Mouse (Mus musculus) kidney, adult 2 months (tissue): ENCODE data around the gene Ctdspl.

ENCODE experiments used
- CTCF ChIP-seq: fragments of 200-500 bp; conservative IDR thresholded peaks from 2 replicates; pipeline ENCODE4 v1.5.1; 2011; ENCODE audit warnings: low read depth, mild to moderate bottlenecking, control low read depth, low read length, moderate library complexity, mixed read lengths; ENCODE audit not compliant: insufficient read depth, insufficient read length
- POLR2A ChIP-seq: fragments of 200-500 bp; IDR thresholded peaks from one replicate; pipeline ENCODE4 v1.6.1; 2011; ENCODE audit warnings: low read depth, low read length, control low read depth

GRCm38 (mm10) chr9:118876902-118877301, 49.4 kb upstream of the Ctdspl start:
- TF ChIP-seq POLR2A, result no peak
- TF ChIP-seq CTCF, result no peak
